Mouse (Mus musculus): ENCODE results near the gene Gm49403.

The Gm49403 gene

DNA sequence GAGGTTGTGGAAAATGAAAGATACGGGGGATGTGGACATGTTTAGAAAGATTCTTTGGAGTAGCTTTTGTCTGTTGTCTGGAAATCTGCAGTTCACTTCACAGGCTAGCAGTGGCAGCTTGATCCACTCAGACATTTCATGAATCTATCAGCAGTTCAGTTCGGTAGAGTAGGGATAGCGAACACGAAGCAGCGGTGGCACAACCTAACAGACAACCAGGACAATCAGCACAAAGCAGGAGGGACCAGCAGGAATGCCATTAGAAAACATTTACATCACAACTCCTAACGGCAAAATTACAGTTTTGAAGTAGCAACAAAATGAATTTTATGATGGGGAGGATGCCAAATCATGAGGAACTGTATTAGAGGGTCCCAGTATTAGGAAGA lies 35.9 kb downstream of the Gm49403 start:
- no peak for DNase-seq

- DNase-seq = peak; percentile 87
Measured at GRCm38 (mm10) chr19:8920073-8920736, 36.5 kb downstream of the Gm49403 start, which contains the start of gene B3gat3. Gene B3gat3 (plus strand): TSS chr19:8920374.

DNA sequence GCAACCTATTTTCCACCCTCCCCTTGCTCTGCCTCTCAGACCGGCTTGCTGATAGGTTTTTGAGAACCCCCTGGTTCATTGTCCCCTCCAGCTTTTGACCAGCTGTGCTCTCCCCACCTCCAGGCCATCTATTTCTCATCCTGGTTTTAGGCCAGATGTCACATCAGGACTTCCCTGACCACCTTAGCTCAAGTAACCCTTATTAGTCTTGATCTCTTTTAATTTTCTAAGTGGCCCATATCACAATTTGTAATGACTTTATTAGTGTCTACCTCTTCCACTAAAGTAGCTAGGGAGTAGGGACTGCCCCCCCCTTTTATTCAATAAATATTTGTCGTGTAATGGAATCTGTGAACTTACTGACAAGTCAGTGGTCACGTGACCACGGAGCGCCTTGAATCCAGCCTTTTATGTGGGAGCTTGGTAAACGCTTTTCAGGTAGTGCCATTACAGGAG lies 37.1 kb downstream of the Gm49403 start:
- peak; percentile 37 for DNase-seq

DNA sequence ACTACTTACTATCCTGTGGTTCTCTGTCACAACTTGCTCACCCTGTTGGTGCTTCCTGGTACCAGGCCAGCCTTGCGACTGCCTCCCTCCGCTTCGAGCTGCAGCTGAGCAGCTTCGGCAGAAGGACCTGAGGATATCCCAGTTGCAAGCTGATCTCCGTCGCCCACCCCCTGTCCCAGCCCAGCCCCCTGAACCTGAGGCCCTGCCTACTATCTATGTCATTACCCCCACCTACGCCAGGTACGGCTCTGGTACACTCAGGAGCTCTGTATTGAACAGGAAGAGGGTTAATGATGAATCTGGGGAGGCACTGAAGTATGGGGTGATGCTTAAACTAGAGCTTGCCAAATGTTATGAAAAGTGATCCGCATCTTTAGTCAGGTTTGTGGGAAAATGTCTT lies 38.0 kb downstream of the Gm49403 start:
- no peak for DNase-seq

DNA sequence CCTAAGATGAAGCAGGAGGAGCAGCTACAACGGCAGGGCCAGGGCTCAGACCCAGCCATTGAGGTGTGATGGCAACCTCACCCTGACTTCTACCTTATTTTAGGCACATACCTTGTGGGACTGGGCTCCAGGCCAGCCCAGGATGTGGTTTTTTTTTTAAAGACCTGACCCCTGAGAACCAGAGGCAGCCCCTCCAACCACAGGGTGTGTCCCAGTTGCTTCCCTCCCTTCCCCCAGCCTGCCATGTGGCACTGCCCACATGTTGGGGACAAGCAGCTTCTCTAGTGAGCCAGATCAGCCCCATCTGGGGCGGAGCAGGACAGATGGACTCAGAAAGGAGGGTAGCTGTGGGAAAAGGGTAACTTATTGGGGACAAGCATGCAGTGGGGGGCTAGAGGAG lies 43.0 kb downstream of the Gm49403 start:
- DNase-seq = no peak

- DNase-seq = no peak
Measured at GRCm38 (mm10) chr19:8927891-8928525, 44.3 kb downstream of the Gm49403 start.

DNA sequence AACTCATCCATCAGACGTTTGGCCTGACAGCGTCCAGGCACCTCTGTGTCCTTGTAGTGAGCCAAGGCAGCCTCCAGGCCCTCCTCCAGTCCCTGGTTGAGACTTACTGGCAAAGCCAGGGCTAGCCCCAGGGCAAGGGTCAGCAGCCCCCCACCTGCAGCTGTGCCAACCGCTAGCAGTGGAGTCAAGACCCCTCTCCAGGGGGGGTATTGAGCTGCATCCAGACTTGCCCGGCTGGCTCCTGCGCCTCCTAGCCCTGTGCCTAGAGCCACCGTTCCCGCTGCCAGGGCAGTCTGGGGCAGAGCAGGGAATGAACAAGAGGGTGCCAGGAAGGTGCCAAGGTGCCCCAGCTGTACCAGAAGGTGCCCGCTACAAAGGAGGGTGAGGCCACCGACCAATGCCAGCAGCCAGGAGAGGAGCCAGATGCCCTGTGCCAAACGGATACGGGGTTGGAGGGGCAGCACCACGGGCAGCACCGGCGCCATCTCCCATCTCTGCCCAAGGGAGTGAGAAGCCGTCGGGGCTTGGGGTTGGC lies 45.0 kb downstream of the Gm49403 start:
- DNase-seq = no peak

- DNase-seq = peak; percentile 96
Measured at GRCm38 (mm10) chr19:8929224-8930088, 45.7 kb downstream of the Gm49403 start, which contains the start of the genes Rom1 and Eml3. Gene Rom1 (minus strand): TSS chr19:8929356. Gene Eml3 (plus strand): TSS chr19:8929552.

DNA sequence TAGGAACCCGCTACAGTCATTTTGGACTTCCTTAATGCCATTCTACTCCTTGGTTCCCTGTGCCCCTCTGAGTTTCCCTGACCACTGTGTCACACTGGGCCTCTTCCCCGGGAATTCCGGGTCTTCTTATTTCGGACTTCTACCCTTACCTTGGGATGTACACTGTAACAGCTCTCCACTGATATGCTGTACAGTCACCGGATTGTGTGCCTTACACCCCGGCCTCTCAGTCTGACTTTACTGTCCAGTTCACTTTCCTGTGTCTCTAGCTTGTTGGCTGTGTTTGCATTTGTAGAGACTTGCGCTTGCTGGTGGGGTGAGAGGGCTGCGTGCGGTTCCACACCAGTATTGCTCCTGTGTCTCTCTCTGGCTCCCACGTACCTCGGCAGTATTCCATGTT lies 46.4 kb downstream of the Gm49403 start:
- DNase-seq = no peak

GRCm38 (mm10) chr19:8930771-8931170 lies 47.0 kb downstream of the Gm49403 start:
- DNase-seq = no peak

GRCm38 (mm10) chr19:8936736-8937135 lies 53.0 kb downstream of the Gm49403 start:
- DNase-seq = no peak

Measured in thymus, postnatal 4 days (tissue).